10 mouse cellular contexts compared by ENCODE assay signal in genomic region chr1:153703445-153703991, GRCm38 (mm10). TPM values are rescaled to one million over a fixed set of nuclear protein-coding genes. Genes with fewer than 3 reads are reported as not detected.
DNase-seq lines count a peak whose midpoint lies in the region; ATAC-seq and TF ChIP-seq lines count a peak whose summit lies in the region.
"Had no signal": no experiment of that assay in that cellular context is flagged by ENCODE, and none has a peak within 500 bp of the region (broad histone marks: within the 10 kb centered on the region; RNA-seq: fewer than 3 reads in every experiment).

No protein-coding gene starts in this region.

- H3K36me3 ChIP-seq in heart, embryonic 10.5 days = no peaks in the 10 kb centered on the region
- no peaks in the 10 kb centered on the region for H3K36me3 ChIP-seq in heart, embryonic 16.5 days (ENCODE audit: control insufficient read depth, insufficient read depth)
- H3K36me3 ChIP-seq in limb, embryonic 11.5 days (ENCODE audit: control insufficient read depth, insufficient read depth, low read length) = no peaks in the 10 kb centered on the region

- peaks cover 35% of the 10 kb centered on the region for H3K4me1 ChIP-seq in heart, embryonic 10.5 days
- peaks cover 11% of the 10 kb centered on the region for H3K4me1 ChIP-seq in heart, embryonic 16.5 days (ENCODE audit: control insufficient read depth, insufficient read depth, low read length)
- H3K4me1 ChIP-seq in limb, embryonic 11.5 days (ENCODE audit: control insufficient read depth, insufficient read depth, low read length) = peaks cover 26% of the 10 kb centered on the region

- WGBS in heart, embryonic 10.5 days = 8% methylated on average over 12 of the region's 12 CpGs
- 14% methylated on average over 12 of the region's 12 CpGs for WGBS in heart, embryonic 16.5 days
- WGBS in limb, embryonic 11.5 days = 8% methylated on average over 12 of the region's 12 CpGs

- peak overlapping the region; percentile 33 for H3K4me2 ChIP-seq in heart, embryonic 16.5 days (ENCODE audit: low read depth, low read length)
- 0 out of 2 replicates have a peak overlapping the region, but pooled peaks have one; percentile 2 for H3K4me2 ChIP-seq in limb, embryonic 11.5 days (ENCODE audit: low read depth, severe bottlenecking)

- TF ChIP-seq CTCF in brain, embryonic 14.5 days (IDR thresholded peaks at IDR 0.05; ENCODE audit: borderline replicate concordance, extremely low read depth, insufficient read depth, insufficient read length) = no peak

- TF ChIP-seq POLR2A in brain, embryonic 14.5 days (IDR thresholded peaks at IDR 0.05; ENCODE audit: borderline replicate concordance, extremely low read depth, insufficient read depth, insufficient read length, poor library complexity, severe bottlenecking) = no peak

- peak overlapping the region; percentile 64 for H3K27ac ChIP-seq in heart, embryonic 10.5 days
- no peak overlapping the region for H3K27ac ChIP-seq in heart, embryonic 16.5 days (ENCODE audit: low read length)
- peak overlapping the region; percentile 66 for H3K27ac ChIP-seq in limb, embryonic 11.5 days (replicated peaks; ENCODE audit: low read depth, low read length)

- H3K4me3 ChIP-seq in heart, embryonic 10.5 days = peak overlapping the region; percentile 32
- H3K4me3 ChIP-seq in heart, embryonic 16.5 days (ENCODE audit: low read length) = no peak overlapping the region
- no peak overlapping the region for H3K4me3 ChIP-seq in limb, embryonic 11.5 days (ENCODE audit: low read depth, low read length)

- 0 out of 2 replicates have a peak overlapping the region, but pooled peaks have one; percentile 12 for H3K9ac ChIP-seq in heart, embryonic 16.5 days (ENCODE audit: low read length)
- H3K9ac ChIP-seq in limb, embryonic 11.5 days (ENCODE audit: low read length) = no peak overlapping the region

- H3K27me3 ChIP-seq in heart, embryonic 10.5 days (ENCODE audit: insufficient read depth, poor library complexity, severe bottlenecking) = peaks cover 22% of the 10 kb centered on the region; the same call in 1 of the 2 replicates
- no peaks in the 10 kb centered on the region for H3K27me3 ChIP-seq in heart, embryonic 16.5 days (ENCODE audit: control insufficient read depth, insufficient read depth, low read length)
- H3K27me3 ChIP-seq in limb, embryonic 11.5 days (ENCODE audit: control insufficient read depth, insufficient read depth, low read length) = no peaks in the 10 kb centered on the region

- no peak for DNase-seq in heart, embryonic 10.5 days (ENCODE audit: low spot score)
- no peak for DNase-seq in heart, postnatal 36 days
- peak; percentile 95 for DNase-seq in brain, embryonic 14.5 days (ENCODE audit: low read depth)
- peak; percentile 55 for DNase-seq in limb, embryonic 11.5 days (ENCODE audit: low spot score)
- DNase-seq in adipocyte (ENCODE audit: low spot score) = no peak
- no peak for DNase-seq in spleen, adult 12 weeks (ENCODE audit: low spot score)

- intact Hi-C loops in heart, postnatal 36 days (cut with DNase I) = no loop called here

- peak; percentile 20 for ATAC-seq in heart, embryonic 16.5 days (replicated peaks; ENCODE audit: extremely low read depth, insufficient read depth, low FRiP score)
- ATAC-seq in limb, embryonic 11.5 days (ENCODE audit: insufficient number of reproducible peaks, low FRiP score, low TSS enrichment, low read depth) = peak; percentile 62; the same call in 1 of the 2 replicates
- no peak for ATAC-seq in monocyte, adult 5-6 weeks (replicated peaks; ENCODE audit: insufficient number of reproducible peaks, low FRiP score, low TSS enrichment, poor library complexity, severe bottlenecking)

- H3K9me3 ChIP-seq in heart, embryonic 10.5 days = no peaks in the 10 kb centered on the region
- H3K9me3 ChIP-seq in heart, embryonic 16.5 days (replicated peaks; ENCODE audit: control insufficient read depth, low read length) = no peaks in the 10 kb centered on the region
- H3K9me3 ChIP-seq in limb, embryonic 11.5 days (ENCODE audit: control insufficient read depth, low read length) = no peaks in the 10 kb centered on the region

RNA-seq across cellular contexts. Expression of gene Rgs16, which starts 36.6 kb away (rescaled TPM):
- 2.6 and 2.9 TPM in 2 replicates for polyA plus RNA-seq in heart, embryonic 10.5 days (2016; fragmentation: Nextera tagmentation; extraction: Ambion mirVana)
- 1 to 10 TPM; 1.5 to 2.6 TPM for total RNA-seq in heart, postnatal 36 days (2021)
- 22.8 and 35.5 TPM in 2 replicates for polyA plus RNA-seq in brain, embryonic 14.5 days (2012; rRNA removed)
- 6.4 and 6.6 TPM in 2 replicates for polyA plus RNA-seq in heart, embryonic 16.5 days (2015; fragmentation: Nextera tagmentation; extraction: Ambion mirVana)
- 4.8 and 4.9 TPM in 2 replicates for polyA plus RNA-seq in limb, embryonic 11.5 days (2014; fragmentation: Nextera tagmentation; extraction: Ambion mirVana)
- total RNA-seq in monocyte, adult 5-6 weeks (2017) = 6.7 to 7.3 TPM (median 7.1 TPM) in 3 replicates

RNA-seq across cellular contexts. Expression of gene Rnasel, which starts 45.7 kb away (rescaled TPM):
- 4.4 and 6.8 TPM in 2 replicates for polyA plus RNA-seq in heart, embryonic 10.5 days (2016; fragmentation: Nextera tagmentation; extraction: Ambion mirVana)
- 1 to 10 TPM; 4.8 to 6.5 TPM for total RNA-seq in heart, postnatal 36 days (2021)
- 59.5 and 78.4 TPM in 2 replicates for polyA plus RNA-seq in brain, embryonic 14.5 days (2012; rRNA removed)
- 22.1 and 28.2 TPM in 2 replicates for polyA plus RNA-seq in heart, embryonic 16.5 days (2015; fragmentation: Nextera tagmentation; extraction: Ambion mirVana)
- 9.1 and 10.2 TPM in 2 replicates for polyA plus RNA-seq in limb, embryonic 11.5 days (2014; fragmentation: Nextera tagmentation; extraction: Ambion mirVana)
- 53.3 to 72.4 TPM (median 55.1 TPM) in 3 replicates for total RNA-seq in monocyte, adult 5-6 weeks (2017)
- total RNA-seq: ES-E14 had no signal

RNA-seq across cellular contexts. Expression of gene Rgs8, which starts 50.7 kb away (rescaled TPM):
- polyA plus RNA-seq in heart, embryonic 10.5 days (2016; fragmentation: Nextera tagmentation; extraction: Ambion mirVana) = 0.54 and 0.55 TPM in 2 replicates
- total RNA-seq in heart, postnatal 36 days (2021) = not detected
- polyA plus RNA-seq in brain, embryonic 14.5 days (2012; rRNA removed) = 31.1 and 46.2 TPM in 2 replicates
- 0.21 and 0.32 TPM in 2 replicates for polyA plus RNA-seq in heart, embryonic 16.5 days (2015; fragmentation: Nextera tagmentation; extraction: Ambion mirVana)
- polyA plus RNA-seq in limb, embryonic 11.5 days (2014; fragmentation: Nextera tagmentation; extraction: Ambion mirVana) = 0.24 and 0.74 TPM in 2 replicates
- not detected in 3 replicates for total RNA-seq in monocyte, adult 5-6 weeks (2017)
- polyA plus RNA-seq: liver, embryonic 16.5 days had no signal

Comparison
In these comparisons a context has a peak if more than half of its experiments do, and no peak if none do; other contexts are left out.
1. DNase-seq: peak in brain, embryonic 14.5 days (single experiment) and limb, embryonic 11.5 days (single experiment); none in heart, embryonic 10.5 days (single experiment), heart, postnatal 36 days (0 of 2), adipocyte (single experiment) and spleen, adult 12 weeks (single experiment).
2. RNA of gene Rgs8, which starts 50.7 kb away (polyA plus RNA-seq): 31.1 to 46.2 TPM in brain, embryonic 14.5 days; 0.54 to 0.55 TPM in heart, embryonic 10.5 days, 0.24 to 0.74 TPM in limb, embryonic 11.5 days and 0.21 to 0.32 TPM in heart, embryonic 16.5 days; every median in the first group is over 10 times any median in the second.